ENCODE assay signal across 8 mouse cellular contexts in genomic region chr15:83473832-83474465, GRCm38 (mm10). TPM values are rescaled to one million over a fixed set of nuclear protein-coding genes. Genes with fewer than 3 reads are reported as not detected.
A peak's percentile ranks its signal among the peaks of the same experiment; 100 is the strongest.
DNase-seq lines count a peak whose midpoint lies in the region; ATAC-seq and TF ChIP-seq lines count a peak whose summit lies in the region.

No protein-coding gene starts in this region.

- WGBS in intestine, embryonic 16.5 days: 39% methylated on average over 10 of the region's 10 CpGs
- 42% methylated on average over 10 of the region's 10 CpGs for WGBS in liver, postnatal 0 days (ENCODE audit: insufficient replicate concordance)
- 76% methylated on average over 10 of the region's 10 CpGs for WGBS in forebrain, embryonic 16.5 days
- 72% methylated on average over 10 of the region's 10 CpGs for WGBS in midbrain, embryonic 11.5 days

- H3K27ac ChIP-seq in intestine, embryonic 16.5 days (ENCODE audit: low read length): peak overlapping the region; percentile 89
- H3K27ac ChIP-seq in liver, postnatal 0 days (ENCODE audit: low read depth): peak overlapping the region; percentile 67; the same call in 1 of the 2 replicates
- H3K27ac ChIP-seq in forebrain, embryonic 16.5 days (ENCODE audit: low read length): no peak overlapping the region
- H3K27ac ChIP-seq in midbrain, embryonic 11.5 days (ENCODE audit: low read depth, low read length): no peak overlapping the region

- 0 out of 2 replicates have a peak overlapping the region, but pooled peaks have one; percentile 36 for H3K9ac ChIP-seq in intestine, embryonic 16.5 days (ENCODE audit: low read depth, low read length)
- peak overlapping the region; percentile 38; the same call in 1 of the 2 replicates for H3K9ac ChIP-seq in liver, postnatal 0 days (replicated peaks)
- H3K9ac ChIP-seq in forebrain, embryonic 16.5 days (replicated peaks; ENCODE audit: low read depth, low read length): no peak overlapping the region
- no peak overlapping the region for H3K9ac ChIP-seq in midbrain, embryonic 11.5 days (ENCODE audit: low read length)

- TF ChIP-seq EP300 in liver, postnatal 0 days (IDR thresholded peaks at IDR 0.05; ENCODE audit: low read depth): no peak

- peak; percentile 99 for ATAC-seq in intestine, embryonic 16.5 days
- peak; percentile 99 for ATAC-seq in liver, postnatal 0 days
- ATAC-seq in forebrain, embryonic 16.5 days: no peak
- no peak for ATAC-seq in midbrain, embryonic 11.5 days (ENCODE audit: low FRiP score)

- H3K36me3 ChIP-seq in intestine, embryonic 16.5 days (ENCODE audit: control insufficient read depth, insufficient read depth, low read length): no peaks in the 10 kb centered on the region
- H3K36me3 ChIP-seq in liver, postnatal 0 days (replicated peaks; ENCODE audit: insufficient read depth, low read length): no peaks in the 10 kb centered on the region
- H3K36me3 ChIP-seq in forebrain, embryonic 16.5 days (ENCODE audit: control insufficient read depth, insufficient read depth): no peaks in the 10 kb centered on the region
- H3K36me3 ChIP-seq in midbrain, embryonic 11.5 days (ENCODE audit: control insufficient read depth, insufficient read depth, low read length): no peaks in the 10 kb centered on the region

- peak overlapping the region; percentile 35 for H3K4me2 ChIP-seq in intestine, embryonic 16.5 days (ENCODE audit: low read depth, low read length)
- H3K4me2 ChIP-seq in liver, postnatal 0 days (ENCODE audit: low read depth, low read length): peak overlapping the region; percentile 68
- no peak overlapping the region for H3K4me2 ChIP-seq in forebrain, embryonic 16.5 days (ENCODE audit: low read length)
- no peak overlapping the region for H3K4me2 ChIP-seq in midbrain, embryonic 11.5 days

- DNase-seq in embryo, embryonic 9.5 days (ENCODE audit: extremely low spot score): peak; percentile 11
- DNase-seq in embryo, embryonic 10.5 days (ENCODE audit: low spot score): no peak
- peak; percentile 82 for DNase-seq in gastrocnemius, adult 18-20 months (ENCODE audit: low spot score)
- DNase-seq in liver, postnatal 0 days: peak; percentile 79
- peak; percentile 63 to 74 for DNase-seq in spleen, postnatal 36 days (ENCODE audit: low spot score in 2 of 2)
- no peak for DNase-seq in midbrain, embryonic 11.5 days (ENCODE audit: low spot score, missing footprints)

- TF ChIP-seq CTCF in liver, postnatal 0 days (IDR thresholded peaks at IDR 0.05; ENCODE audit: low read depth): no peak

- H3K4me3 ChIP-seq in intestine, embryonic 16.5 days (ENCODE audit: low read length): peak overlapping the region; percentile 11; the same call in 1 of the 2 replicates
- H3K4me3 ChIP-seq in liver, postnatal 0 days (ENCODE audit: low read depth, low read length): peak overlapping the region; percentile 15
- no peak overlapping the region for H3K4me3 ChIP-seq in forebrain, embryonic 16.5 days (replicated peaks; ENCODE audit: low read length)
- H3K4me3 ChIP-seq in midbrain, embryonic 11.5 days (ENCODE audit: low read depth, low read length): no peak overlapping the region

- no peaks in the 10 kb centered on the region for H3K9me3 ChIP-seq in intestine, embryonic 16.5 days (ENCODE audit: control insufficient read depth, low read length)
- H3K9me3 ChIP-seq in liver, postnatal 0 days (ENCODE audit: low read length): no peaks in the 10 kb centered on the region
- no peaks in the 10 kb centered on the region for H3K9me3 ChIP-seq in forebrain, embryonic 16.5 days (ENCODE audit: control insufficient read depth, low read length)
- H3K9me3 ChIP-seq in midbrain, embryonic 11.5 days (ENCODE audit: control insufficient read depth, low read length): no peaks in the 10 kb centered on the region

- no peaks in the 10 kb centered on the region for H3K27me3 ChIP-seq in intestine, embryonic 16.5 days (replicated peaks; ENCODE audit: control insufficient read depth, insufficient read depth, low read length)
- H3K27me3 ChIP-seq in liver, postnatal 0 days (ENCODE audit: insufficient read depth, low read length): no peaks in the 10 kb centered on the region
- no peaks in the 10 kb centered on the region for H3K27me3 ChIP-seq in forebrain, embryonic 16.5 days (replicated peaks; ENCODE audit: control insufficient read depth, insufficient read depth, low read length)
- H3K27me3 ChIP-seq in midbrain, embryonic 11.5 days (ENCODE audit: control insufficient read depth, insufficient read depth, low read length): no peaks in the 10 kb centered on the region

- H3K4me1 ChIP-seq in intestine, embryonic 16.5 days (ENCODE audit: control insufficient read depth, insufficient read depth, low read length): peaks cover 15% of the 10 kb centered on the region
- peaks cover 15% of the 10 kb centered on the region for H3K4me1 ChIP-seq in liver, postnatal 0 days (ENCODE audit: insufficient read depth)
- no peaks in the 10 kb centered on the region for H3K4me1 ChIP-seq in forebrain, embryonic 16.5 days (replicated peaks; ENCODE audit: control insufficient read depth, insufficient read depth, low read length)
- no peaks in the 10 kb centered on the region for H3K4me1 ChIP-seq in midbrain, embryonic 11.5 days (ENCODE audit: control insufficient read depth, insufficient read depth, low read length)

RNA-seq across cellular contexts. Expression of gene Pacsin2, which starts 9.5 kb away (rescaled TPM):
- 10 to 100 TPM; 49.4 to 75.6 TPM for total RNA-seq in gastrocnemius, adult 18-20 months (2021)
- 76.4 and 81.6 TPM in 2 replicates for polyA plus RNA-seq in intestine, embryonic 16.5 days (2015; fragmentation: Nextera tagmentation; extraction: Ambion mirVana)
- polyA plus RNA-seq in liver, postnatal 0 days (2015; fragmentation: Nextera tagmentation; extraction: Ambion mirVana): 20.6 and 24.3 TPM in 2 replicates
- 19.8 and 20.0 TPM in 2 replicates for polyA plus RNA-seq in forebrain, embryonic 16.5 days (2015; fragmentation: Nextera tagmentation; extraction: Ambion mirVana)
- polyA plus RNA-seq in midbrain, embryonic 11.5 days (2014; fragmentation: Nextera tagmentation; extraction: Ambion mirVana): 36.3 and 36.5 TPM in 2 replicates

RNA-seq across cellular contexts. Expression of gene Ttll1, which starts 36.7 kb away (rescaled TPM):
- total RNA-seq in gastrocnemius, adult 18-20 months (2021): 1 to 10 TPM; 3.5 to 4.3 TPM
- polyA plus RNA-seq in intestine, embryonic 16.5 days (2015; fragmentation: Nextera tagmentation; extraction: Ambion mirVana): 14.1 and 17.1 TPM in 2 replicates
- polyA plus RNA-seq in liver, postnatal 0 days (2015; fragmentation: Nextera tagmentation; extraction: Ambion mirVana): 2.7 and 3.2 TPM in 2 replicates
- 107 and 114 TPM in 2 replicates for polyA plus RNA-seq in forebrain, embryonic 16.5 days (2015; fragmentation: Nextera tagmentation; extraction: Ambion mirVana)
- 32.2 and 34.6 TPM in 2 replicates for polyA plus RNA-seq in midbrain, embryonic 11.5 days (2014; fragmentation: Nextera tagmentation; extraction: Ambion mirVana)

RNA-seq across cellular contexts. Expression of gene Bik, which starts 52.7 kb away (rescaled TPM):
- total RNA-seq in gastrocnemius, adult 18-20 months (2021): 1 to 10 TPM in 1 of 2 experiments, under 1 TPM in 1; 0.91 to 1.4 TPM
- polyA plus RNA-seq in intestine, embryonic 16.5 days (2015; fragmentation: Nextera tagmentation; extraction: Ambion mirVana): 3.1 and 4.3 TPM in 2 replicates
- 6.2 and 6.4 TPM in 2 replicates for polyA plus RNA-seq in liver, postnatal 0 days (2015; fragmentation: Nextera tagmentation; extraction: Ambion mirVana)
- 0.36 and 1.1 TPM in 2 replicates for polyA plus RNA-seq in forebrain, embryonic 16.5 days (2015; fragmentation: Nextera tagmentation; extraction: Ambion mirVana)
- polyA plus RNA-seq in midbrain, embryonic 11.5 days (2014; fragmentation: Nextera tagmentation; extraction: Ambion mirVana): 2.3 and 2.8 TPM in 2 replicates

Comparison
In these comparisons a context has a peak if more than half of its experiments do, and no peak if none do; other contexts are left out.
1. DNase-seq: peak in embryo, embryonic 9.5 days (single experiment), gastrocnemius, adult 18-20 months (single experiment), liver, postnatal 0 days (single experiment) and spleen, postnatal 36 days (2 of 2); none in embryo, embryonic 10.5 days (single experiment) and midbrain, embryonic 11.5 days (single experiment).
2. ATAC-seq: peak in intestine, embryonic 16.5 days (single experiment) and liver, postnatal 0 days (single experiment); none in forebrain, embryonic 16.5 days (single experiment) and midbrain, embryonic 11.5 days (single experiment).
3. H3K27ac ChIP-seq: peak in intestine, embryonic 16.5 days (single experiment) and liver, postnatal 0 days (single experiment); none in forebrain, embryonic 16.5 days (single experiment) and midbrain, embryonic 11.5 days (single experiment).
4. H3K4me2 ChIP-seq: peak in intestine, embryonic 16.5 days (single experiment) and liver, postnatal 0 days (single experiment); none in forebrain, embryonic 16.5 days (single experiment) and midbrain, embryonic 11.5 days (single experiment).
5. H3K4me3 ChIP-seq: peak in intestine, embryonic 16.5 days (single experiment) and liver, postnatal 0 days (single experiment); none in forebrain, embryonic 16.5 days (single experiment) and midbrain, embryonic 11.5 days (single experiment).
6. H3K9ac ChIP-seq: peak in intestine, embryonic 16.5 days (single experiment) and liver, postnatal 0 days (single experiment); none in forebrain, embryonic 16.5 days (single experiment) and midbrain, embryonic 11.5 days (single experiment).